Mouse (Mus musculus) hindbrain, postnatal 0 days (tissue): Measurements from ENCODE around the gene Gm20716. TPM values are rescaled to one million over a fixed set of nuclear protein-coding genes. Genes with fewer than 3 reads are reported as not detected.
A peak's percentile ranks its signal among the peaks of the same experiment; 100 is the strongest.

Experiments
- ATAC-seq: fragments of 200-750 bp; cut with Nextera tagmentation; 2 replicates; pipeline ENCODE4 v1.8.0; 2017; ENCODE audit warnings: mild to moderate bottlenecking, moderate TSS enrichment, moderate library complexity
- DNase-seq: peaks from one replicate; pipeline ENCODE4 v3.0.0-alpha.2; 2015; ENCODE audit warnings: low spot score
- H3K27ac ChIP-seq: fragments of 300-500 bp; sonication (generic); 2 replicates; pipeline ENCODE4 v1.5.1; 2014; ENCODE audit warnings: mild to moderate bottlenecking
- H3K27me3 ChIP-seq: fragments of 300-500 bp; sonication (generic); 2 replicates; pipeline ENCODE4 v1.6.1; 2014; ENCODE audit warnings: low read length, mixed read lengths; ENCODE audit not compliant: insufficient read depth
- H3K36me3 ChIP-seq: fragments of 300-500 bp; sonication (generic); 2 replicates; pipeline ENCODE4 v1.6.1; 2014; ENCODE audit warnings: low read length, mixed read lengths; ENCODE audit not compliant: insufficient read depth
- H3K4me1 ChIP-seq: fragments of 300-500 bp; sonication (generic); 2 replicates; pipeline ENCODE4 v1.6.1; 2014; ENCODE audit warnings: antibody characterized with exemption, low read length, mixed read lengths; ENCODE audit not compliant: insufficient read depth
- H3K4me2 ChIP-seq: fragments of 300-500 bp; sonication (generic); 2 replicates; pipeline ENCODE4 v1.6.1; 2014; ENCODE audit warnings: low read depth, mild to moderate bottlenecking, low read length, moderate library complexity, mixed read lengths
- H3K4me3 ChIP-seq: fragments of 300-500 bp; sonication (generic); 2 replicates; pipeline ENCODE4 v1.5.1; 2014; ENCODE audit warnings: low read length
- H3K9ac ChIP-seq: fragments of 300-500 bp; sonication (generic); replicated peaks from 2 replicates; pipeline ENCODE4 v1.6.1; 2014; ENCODE audit warnings: mild to moderate bottlenecking, low read length, moderate library complexity, mixed read lengths
- H3K9me3 ChIP-seq: fragments of 300-500 bp; sonication (generic); 2 replicates; pipeline ENCODE4 v1.6.1; 2016; ENCODE audit warnings: low read length, mixed read lengths
- CTCF ChIP-seq: IDR thresholded peaks from 2 replicates; pipeline ENCODE4 v1.5.1; 2016; ENCODE audit warnings: antibody characterized with exemption, control low read depth, low read depth
- WGBS: fragments of 180-500 bp; shearing (Covaris S2); extraction: QIAGEN DNeasy Blood & Tissue Kit; methylation state at CpG from one replicate; pipeline ENCODE4 v1.1.7; 2014; 5-methylcytosine and 5-hydroxymethylcytosine counted together
- polyA plus RNA-seq: library from polyadenylated mRNA; unstranded; fragments of >200 nt; fragmentation: Nextera tagmentation; extraction: Ambion mirVana; gene quantifications from 2 replicates; pipeline ENCODE4 v1.2.1, GENCODE M21; 2015
- total RNA-seq: library from RNA; depleted of rRNA; stranded (reverse); fragments of >200 nt; gene quantifications from 2 replicates; pipeline ENCODE4 v1.2.3, GENCODE M21; 2014

The Gm20716 gene
- total and polyA plus RNA-seq, 2 experiments from 2014 or later: 11.7 to 14.3 TPM

DNA sequence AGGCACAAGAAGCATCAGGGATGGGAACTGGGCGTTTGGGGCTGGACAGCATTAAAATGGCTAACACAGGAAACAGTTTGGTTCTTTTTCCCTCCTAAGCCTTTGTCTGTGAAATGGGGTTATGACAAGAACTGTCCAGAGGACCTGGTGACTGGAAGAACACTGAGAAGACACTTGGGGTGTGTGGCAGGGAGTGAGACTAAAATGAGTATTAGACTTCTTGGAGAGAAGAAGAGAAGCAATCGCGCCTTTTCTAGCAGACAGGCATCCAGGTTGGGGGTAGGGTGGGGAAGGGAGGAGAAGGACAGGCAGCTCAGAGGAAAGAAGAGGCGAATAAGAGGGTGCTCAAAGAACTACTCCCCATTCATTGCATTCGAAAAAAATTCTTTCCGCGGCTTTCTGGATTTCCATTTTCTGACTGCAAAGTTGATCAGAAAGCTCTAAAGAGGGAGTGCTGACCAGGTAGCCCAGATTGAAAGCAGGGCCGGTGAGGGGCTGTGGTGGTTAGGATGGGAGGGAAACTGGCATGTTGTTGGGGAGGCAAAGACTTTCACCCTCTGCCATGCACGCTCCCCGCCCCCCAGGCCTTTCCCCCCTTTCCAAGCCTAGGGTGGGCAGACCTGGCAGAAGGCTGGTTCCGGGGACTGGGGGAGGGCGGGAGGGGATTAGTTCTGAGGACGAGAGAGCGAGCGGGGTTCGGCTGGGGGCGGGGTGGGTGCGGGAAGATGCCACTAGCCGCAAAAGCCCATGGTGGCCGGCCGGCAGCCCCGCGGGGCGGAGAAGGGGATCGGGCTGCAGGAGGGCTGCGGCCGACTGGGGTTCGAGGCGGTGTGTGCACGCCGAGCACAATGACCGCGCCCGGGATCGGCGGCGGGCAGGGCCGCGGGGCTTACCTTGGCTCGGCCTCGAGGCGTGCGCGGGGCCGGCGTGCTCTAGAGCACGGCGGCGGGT lies 24.2 kb downstream of the Gm20716 start:
- Histone ChIP-seq H3K4me1 (peaks cover 5% of the 10 kb centered on the region; the same call in 1 of the 2 replicates), H3K4me3 (peak overlapping the region; percentile 98), H3K36me3 (peaks cover 18% of the 10 kb centered on the region; the same call in 1 of the 2 replicates), H3K27ac (peak overlapping the region; percentile 100), H3K27me3 (no peaks in the 10 kb centered on the region), H3K9me3 (no peaks in the 10 kb centered on the region), H3K9ac (peak overlapping the region; percentile 100), H3K4me2 (peak overlapping the region; percentile 69)
- DNase-seq (peak; percentile 56), ATAC-seq (peak; percentile 16)
- WGBS: 0% methylated on average over 45 of the region's 49 CpGs
- no peak for TF ChIP-seq CTCF

DNA sequence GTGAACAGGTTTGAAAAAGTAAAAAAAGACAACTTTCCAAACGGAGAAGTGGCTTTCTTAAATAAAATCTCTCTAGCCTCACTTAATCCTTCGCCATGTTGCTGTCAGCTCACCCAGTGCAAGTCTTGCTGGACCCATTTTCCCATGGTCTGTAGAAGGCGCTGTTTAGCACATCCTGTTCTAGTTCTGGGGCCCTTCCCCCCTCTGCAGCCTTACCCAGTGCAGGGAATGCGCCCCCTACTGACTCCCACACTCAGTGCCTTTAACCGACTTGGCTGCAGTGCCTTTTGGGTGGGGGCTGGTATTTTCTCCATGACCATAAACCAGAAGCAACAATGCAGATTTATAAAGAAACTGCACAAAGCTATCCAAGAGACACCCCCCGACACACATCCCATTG lies 24.9 kb downstream of the Gm20716 start:
- WGBS: 4% methylated on average over 6 of the region's 6 CpGs
- H3K9ac ChIP-seq: peak overlapping the region; percentile 100
- ATAC-seq (peak; percentile 77), DNase-seq (peak; percentile 97)
- H3K27me3 ChIP-seq: no peaks in the 10 kb centered on the region
- peak; percentile 97 for TF ChIP-seq CTCF
- H3K36me3 ChIP-seq: peaks cover 12% of the 10 kb centered on the region; the same call in 1 of the 2 replicates
- peak overlapping the region; percentile 100 for H3K27ac ChIP-seq
- H3K4me3 ChIP-seq: peak overlapping the region; percentile 98
- no peaks in the 10 kb centered on the region for H3K9me3 ChIP-seq
- H3K4me2 ChIP-seq: peak overlapping the region; percentile 69
- H3K4me1 ChIP-seq: peaks cover 5% of the 10 kb centered on the region; the same call in 1 of the 2 replicates

DNA sequence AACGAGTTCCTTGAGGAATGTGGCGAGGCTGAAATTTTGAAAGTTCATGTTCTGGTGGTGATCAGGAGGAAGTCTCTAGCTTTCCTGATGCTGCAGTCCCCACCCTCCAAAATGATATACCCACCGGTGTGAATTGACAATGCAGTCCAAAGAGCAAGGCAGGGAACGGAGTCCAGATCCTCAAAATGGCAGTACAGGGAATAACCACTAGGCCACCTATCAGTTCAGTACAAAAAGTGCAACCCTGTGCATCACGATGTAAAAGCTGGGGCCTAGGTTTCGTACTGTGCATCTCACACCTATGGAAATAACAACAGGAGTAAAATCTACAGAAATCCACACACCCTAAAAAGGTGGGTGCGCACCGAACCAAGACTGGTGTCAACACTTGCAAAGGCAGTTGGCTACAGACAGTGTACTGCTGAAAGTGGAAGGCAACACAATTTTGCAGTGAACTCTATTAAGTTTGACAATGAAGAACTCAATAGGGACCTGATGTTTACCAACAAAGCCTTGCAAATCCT lies 25.6 kb downstream of the Gm20716 start:
- no peak overlapping the region for H3K27ac ChIP-seq
- H3K9ac ChIP-seq: no peak overlapping the region
- TF ChIP-seq CTCF: peak; percentile 26
- no peak for DNase-seq
- no peaks in the 10 kb centered on the region for H3K9me3 ChIP-seq
- peaks cover 5% of the 10 kb centered on the region; the same call in 1 of the 2 replicates for H3K4me1 ChIP-seq
- no peaks in the 10 kb centered on the region for H3K27me3 ChIP-seq
- WGBS: 81% methylated on average over 8 of the region's 8 CpGs
- peak overlapping the region; percentile 98 for H3K4me3 ChIP-seq
- ATAC-seq: no peak
- H3K4me2 ChIP-seq: peak overlapping the region; percentile 69
- H3K36me3 ChIP-seq: peaks cover 9% of the 10 kb centered on the region; the same call in 1 of the 2 replicates

DNA sequence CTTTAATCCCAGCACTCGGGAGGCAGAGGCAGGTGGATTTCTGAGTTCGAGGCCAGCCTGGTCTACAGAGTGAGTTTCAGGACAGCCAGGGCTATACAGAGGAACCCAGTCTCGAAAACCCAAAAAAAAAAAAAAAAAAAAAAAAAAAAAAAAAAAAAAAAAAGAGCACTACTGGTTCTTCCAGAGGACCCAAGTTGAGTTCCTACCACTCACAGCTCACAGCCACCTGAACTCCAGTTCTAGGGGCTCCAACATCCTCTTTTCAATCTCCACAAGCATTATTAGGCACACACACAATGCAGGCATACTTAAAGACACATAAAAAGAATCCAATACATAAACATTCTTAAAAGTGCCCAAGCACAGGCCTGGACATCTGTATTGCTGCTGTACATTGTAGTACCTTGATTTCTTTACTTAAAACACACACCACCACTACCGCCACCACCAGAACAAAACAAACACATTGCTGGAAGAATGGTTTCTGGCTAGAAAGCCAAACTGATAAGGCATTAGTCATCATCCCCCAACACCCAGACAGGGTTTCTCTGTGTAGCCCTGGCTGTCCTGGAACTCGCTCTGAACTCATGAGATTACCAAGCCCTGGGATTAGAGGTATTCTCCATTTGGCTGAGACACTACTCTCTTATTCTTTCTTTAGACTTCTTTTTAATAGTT lies 30.0 kb downstream of the Gm20716 start:
- Histone ChIP-seq H3K9me3 (no peaks in the 10 kb centered on the region), H3K4me1 (peaks cover 18% of the 10 kb centered on the region), H3K27ac (no peak overlapping the region), H3K4me2 (no peak overlapping the region), H3K9ac (no peak overlapping the region), H3K4me3 (no peak overlapping the region), H3K36me3 (peaks cover 8% of the 10 kb centered on the region; the same call in 1 of the 2 replicates), H3K27me3 (no peaks in the 10 kb centered on the region)
- 85% methylated on average over 5 of the region's 5 CpGs for WGBS
- DNase-seq (no peak), ATAC-seq (no peak)
- TF ChIP-seq CTCF: no peak

DNA sequence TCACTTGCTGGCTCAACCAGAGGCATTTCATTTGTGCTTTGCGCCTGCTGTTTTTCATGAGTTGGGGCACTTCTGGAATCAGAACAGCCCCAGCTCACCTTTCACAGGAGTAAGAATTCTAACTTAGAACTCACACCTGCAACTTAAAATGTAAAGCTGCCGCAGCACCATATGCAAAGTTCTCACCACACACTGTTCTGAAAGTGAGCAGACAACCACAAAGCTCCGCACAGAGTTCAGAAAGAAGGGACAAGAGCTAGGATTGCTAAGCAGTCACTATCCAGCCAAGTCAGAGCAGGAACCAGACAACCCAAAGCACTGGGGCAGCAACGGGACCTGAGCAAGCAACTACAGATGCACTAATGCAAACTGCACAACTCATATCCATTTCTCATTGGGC lies 30.7 kb downstream of the Gm20716 start:
- Histone ChIP-seq H3K9ac (no peak overlapping the region), H3K4me3 (no peak overlapping the region), H3K27ac (no peak overlapping the region), H3K36me3 (peaks cover 8% of the 10 kb centered on the region; the same call in 1 of the 2 replicates), H3K4me1 (peaks cover 16% of the 10 kb centered on the region), H3K27me3 (no peaks in the 10 kb centered on the region), H3K4me2 (peak overlapping the region; percentile 16; the same call in 1 of the 2 replicates), H3K9me3 (no peaks in the 10 kb centered on the region)
- 84% methylated on average over 4 of the region's 4 CpGs for WGBS
- TF ChIP-seq CTCF: no peak
- DNase-seq (no peak), ATAC-seq (no peak)

DNA sequence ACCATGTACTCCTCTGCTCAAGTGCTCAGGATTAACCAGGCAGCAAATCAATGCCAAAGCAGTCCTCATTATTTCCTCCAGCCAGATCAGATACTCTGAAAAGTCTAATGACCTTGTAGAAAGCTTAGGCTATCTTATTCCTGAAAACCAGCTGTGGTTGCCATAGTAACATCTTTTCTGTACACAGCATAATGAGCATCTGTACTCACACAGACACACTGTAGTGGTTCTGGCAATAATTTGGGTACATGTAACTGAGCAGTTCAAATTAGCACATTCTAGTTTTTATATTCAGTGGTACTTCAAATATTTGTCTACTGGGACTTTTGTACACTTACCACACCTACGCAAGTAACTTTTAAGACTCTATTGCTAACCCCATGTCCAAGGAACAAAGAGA lies 31.7 kb downstream of the Gm20716 start:
- Histone ChIP-seq H3K9me3 (no peaks in the 10 kb centered on the region), H3K36me3 (peaks cover 8% of the 10 kb centered on the region; the same call in 1 of the 2 replicates), H3K4me1 (peaks cover 13% of the 10 kb centered on the region), H3K4me2 (no peak overlapping the region), H3K27ac (no peak overlapping the region), H3K27me3 (no peaks in the 10 kb centered on the region), H3K9ac (no peak overlapping the region), H3K4me3 (no peak overlapping the region)
- TF ChIP-seq CTCF: no peak
- DNase-seq (no peak), ATAC-seq (no peak)
- WGBS: 82% methylated on average over 1 of the region's 1 CpGs
